ENCODE assay signal across 8 mouse cellular contexts in genomic region chr19:5725767-5726515, GRCm38 (mm10). TPM values are rescaled to one million over a fixed set of nuclear protein-coding genes. Genes with fewer than 3 reads are reported as not detected.
DNase-seq lines count a peak whose midpoint lies in the region; ATAC-seq lines count a peak whose summit lies in the region.

TSS of gene Ehbp1l1 (minus strand) at chr19:5726317.

- peak within 1 kb of the TSS; percentile 100 for H3K9ac ChIP-seq in forebrain, embryonic 14.5 days (ENCODE audit: low read length)

- no peaks in the 10 kb centered on the region for H3K9me3 ChIP-seq in forebrain, embryonic 14.5 days (replicated peaks; ENCODE audit: control insufficient read depth, low read length)

- H3K27me3 ChIP-seq in forebrain, embryonic 14.5 days (replicated peaks; ENCODE audit: control insufficient read depth, insufficient read depth, low read length), result no peaks in the 10 kb centered on the region
- H3K27me3 ChIP-seq in splenic B cell, adult 2 months (ENCODE audit: control insufficient read depth, insufficient read depth, low read length, poor library complexity, severe bottlenecking), result no peaks in the 10 kb centered on the region

- DNase-seq in CD8-positive naive resting alpha-beta T cell, adult 2 months (ENCODE audit: low read depth in 2 of 2, low spot score in 2 of 2), result peak; percentile 36 to 46
- DNase-seq in adrenal gland, adult (ENCODE audit: inconsistent age in 2 of 2, low spot score in 1 of 2), result peak; percentile 79 to 93
- no peak for DNase-seq in forebrain, embryonic 14.5 days (ENCODE audit: low spot score)
- no peak for DNase-seq in layer of hippocampus, postnatal 36 days
- peak; percentile 85 to 87 for DNase-seq in lung, postnatal 4 days
- DNase-seq in splenic B cell, adult 2 months (ENCODE audit: low read depth, low spot score), result peak; percentile 76
- no peak for DNase-seq in cerebellum, adult 11-12 months

- no peak within 1 kb of the TSS for H3K27ac ChIP-seq in forebrain, embryonic 14.5 days (ENCODE audit: low read depth, low read length)

- H3K4me3 ChIP-seq in forebrain, embryonic 14.5 days (ENCODE audit: low read depth, low read length), result peak within 1 kb of the TSS; percentile 99

- H3K4me2 ChIP-seq in forebrain, embryonic 14.5 days (ENCODE audit: low read length), result peak within 1 kb of the TSS; percentile 99

- no peak for ATAC-seq in forebrain, embryonic 14.5 days
- peak in 1 of 2 experiments; percentile 6; a peak in 1 of 4 replicates for ATAC-seq in hematopoietic stem cell, adult 5-6 weeks (replicated peaks in 1 of 2; ENCODE audit: insufficient read depth in 1 of 2, low FRiP score in 2 of 2, low TSS enrichment in 1 of 2, low read depth in 1 of 2, poor library complexity in 2 of 2, severe bottlenecking in 2 of 2)

- H3K4me1 ChIP-seq in forebrain, embryonic 14.5 days (ENCODE audit: control insufficient read depth, insufficient read depth, low read length), result peaks cover 38% of the 10 kb centered on the region

- H3K36me3 ChIP-seq in forebrain, embryonic 14.5 days (ENCODE audit: control insufficient read depth, insufficient read depth, low read length), result peaks cover 55% of the 10 kb centered on the region
- peaks cover 7% of the 10 kb centered on the region; the same call in 1 of the 2 replicates for H3K36me3 ChIP-seq in splenic B cell, adult 2 months (ENCODE audit: control insufficient read depth, insufficient read depth, low read length, poor library complexity, severe bottlenecking)

- WGBS in forebrain, embryonic 14.5 days, result 18% methylated on average over 40 of the region's 49 CpGs

RNA-seq across cellular contexts. Expression of gene Ehbp1l1, which starts in this region (rescaled TPM):
- 7.0 and 10.1 TPM in 2 replicates for polyA plus RNA-seq in forebrain, embryonic 14.5 days (2014; fragmentation: Nextera tagmentation; extraction: Ambion mirVana)
- 29.5 and 51.2 TPM in 2 replicates for total RNA-seq in hematopoietic stem cell, adult 5-6 weeks (2017)
- 10 to 100 TPM; 13.7 to 14.2 TPM for total RNA-seq in layer of hippocampus, postnatal 36 days (2021)

Comparison
In these comparisons a context has a peak if more than half of its experiments do, and no peak if none do; other contexts are left out.
1. DNase-seq: peak in CD8-positive naive resting alpha-beta T cell, adult 2 months (2 of 2), adrenal gland, adult (2 of 2), lung, postnatal 4 days (2 of 2) and splenic B cell, adult 2 months (single experiment); none in forebrain, embryonic 14.5 days (single experiment), layer of hippocampus, postnatal 36 days (0 of 2) and cerebellum, adult 11-12 months (single experiment).